Mouse (Mus musculus) G1E-ER4 (cell line): Measurements from ENCODE around the gene Vezt. TPM values are rescaled to one million over a fixed set of nuclear protein-coding genes. Genes with fewer than 3 reads are reported as not detected.
A peak's percentile ranks its signal among the peaks of the same experiment; 100 is the strongest.

Source experiments
- GATA1 ChIP-seq: IDR thresholded peaks from one replicate; pipeline ENCODE4 v1.8.0; 2012; ENCODE audit warnings: low read length, inconsistent platforms
- polyA plus RNA-seq: library from polyadenylated mRNA; stranded (reverse); fragments of >175 nt; gene quantifications from 2 replicates; pipeline ENCODE4 v1.2.3, GENCODE M21; 2012

The Vezt gene
- polyA plus RNA-seq: 3.4 and 3.6 TPM in 2 replicates

DNA sequence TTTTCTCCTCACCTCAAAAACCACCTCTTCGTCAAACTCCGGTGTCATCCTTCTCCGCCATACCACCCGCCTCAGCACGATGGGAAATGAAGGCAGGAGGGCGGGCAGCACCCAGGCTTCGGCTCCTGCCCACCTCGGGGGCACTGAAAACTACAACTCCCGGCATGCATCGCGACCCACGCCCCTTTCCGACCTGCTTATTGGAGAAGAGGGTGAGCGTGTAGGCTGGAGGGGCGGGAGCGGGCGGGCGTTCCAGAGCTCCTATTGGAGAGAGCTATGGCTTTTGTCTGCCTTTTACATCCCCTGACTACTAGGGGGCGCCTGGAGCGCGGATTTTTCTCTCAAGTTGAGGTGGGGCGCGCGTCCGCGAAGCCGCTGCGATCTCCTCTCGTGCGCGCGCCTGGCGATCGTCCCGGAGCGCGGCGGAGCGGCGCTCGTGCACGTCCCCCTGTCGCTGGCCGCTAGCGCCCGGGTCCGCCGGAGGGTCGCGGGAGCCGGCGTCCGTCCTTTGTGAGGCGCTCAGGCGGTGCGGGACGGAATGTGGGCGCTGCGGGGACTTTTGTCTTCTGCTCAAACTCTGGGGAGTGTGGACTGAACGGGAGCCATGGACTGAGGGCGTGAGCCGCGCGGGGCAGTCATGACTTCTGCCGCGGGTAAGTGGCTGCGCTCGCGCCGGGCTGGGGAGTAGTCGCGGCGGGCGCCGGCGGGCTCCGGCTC lies at the start of gene Vezt, which contains the start of gene Fgd6:
TSS of gene Vezt (minus strand) at position 160 of the 717 bp plus-strand sequence.
TSS of gene Fgd6 (plus strand) at position 344 of the 717 bp plus-strand sequence.
- no peak for TF ChIP-seq GATA1

DNA sequence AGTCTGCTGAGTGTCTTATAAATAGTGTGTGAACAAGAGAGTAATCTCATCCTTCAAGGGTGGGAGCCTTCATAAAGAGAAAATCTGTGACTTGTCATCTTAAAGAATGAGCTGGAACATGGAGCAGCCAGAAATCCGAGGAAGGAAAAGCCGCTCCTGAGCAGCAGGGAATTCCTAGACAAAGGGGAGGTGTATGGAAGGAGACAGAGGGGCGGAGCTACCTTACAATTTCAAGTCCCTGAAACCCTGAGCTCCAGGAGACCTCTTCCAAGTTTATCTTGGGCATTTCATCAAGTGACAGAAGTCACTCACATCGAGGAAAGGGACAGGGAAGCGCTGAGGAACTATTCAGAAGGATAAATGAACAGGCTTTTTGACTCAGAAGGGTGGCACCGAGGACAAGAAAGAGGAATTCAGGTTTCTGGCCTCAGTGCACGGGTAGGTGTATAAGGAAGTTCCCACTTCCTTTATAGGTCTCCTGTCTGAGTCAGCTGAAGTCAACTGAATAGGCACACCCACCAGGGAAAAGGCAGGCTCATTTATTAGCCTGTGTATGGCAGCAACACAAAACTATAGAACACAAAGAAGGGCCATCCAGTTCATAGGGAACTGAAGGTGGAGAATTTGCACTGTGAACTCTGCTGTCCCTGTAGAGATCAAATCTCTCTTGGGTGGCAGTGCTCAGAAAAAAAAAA lies 46.6 kb upstream of the Vezt start:
- TF ChIP-seq GATA1: no peak

DNA sequence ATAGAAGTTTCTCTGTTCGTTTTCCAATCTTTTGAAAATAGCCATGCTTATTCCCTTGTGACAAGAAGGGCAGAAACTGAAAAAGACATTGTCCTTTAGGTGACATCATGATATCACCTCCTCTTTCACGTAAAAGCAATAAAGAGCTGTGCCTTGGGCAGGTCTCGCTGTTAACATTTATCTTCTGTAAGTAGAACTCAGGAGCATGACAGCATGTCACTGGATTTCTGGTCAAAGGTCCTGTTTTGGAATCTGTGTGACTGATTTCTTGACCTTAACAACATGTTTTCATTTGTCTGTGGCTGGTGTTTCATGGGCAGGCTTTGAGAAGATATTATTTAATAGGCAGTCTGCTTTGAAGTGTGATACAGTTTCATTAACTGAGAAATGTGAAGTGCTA lies 45.1 kb upstream of the Vezt start:
- no peak for TF ChIP-seq GATA1

DNA sequence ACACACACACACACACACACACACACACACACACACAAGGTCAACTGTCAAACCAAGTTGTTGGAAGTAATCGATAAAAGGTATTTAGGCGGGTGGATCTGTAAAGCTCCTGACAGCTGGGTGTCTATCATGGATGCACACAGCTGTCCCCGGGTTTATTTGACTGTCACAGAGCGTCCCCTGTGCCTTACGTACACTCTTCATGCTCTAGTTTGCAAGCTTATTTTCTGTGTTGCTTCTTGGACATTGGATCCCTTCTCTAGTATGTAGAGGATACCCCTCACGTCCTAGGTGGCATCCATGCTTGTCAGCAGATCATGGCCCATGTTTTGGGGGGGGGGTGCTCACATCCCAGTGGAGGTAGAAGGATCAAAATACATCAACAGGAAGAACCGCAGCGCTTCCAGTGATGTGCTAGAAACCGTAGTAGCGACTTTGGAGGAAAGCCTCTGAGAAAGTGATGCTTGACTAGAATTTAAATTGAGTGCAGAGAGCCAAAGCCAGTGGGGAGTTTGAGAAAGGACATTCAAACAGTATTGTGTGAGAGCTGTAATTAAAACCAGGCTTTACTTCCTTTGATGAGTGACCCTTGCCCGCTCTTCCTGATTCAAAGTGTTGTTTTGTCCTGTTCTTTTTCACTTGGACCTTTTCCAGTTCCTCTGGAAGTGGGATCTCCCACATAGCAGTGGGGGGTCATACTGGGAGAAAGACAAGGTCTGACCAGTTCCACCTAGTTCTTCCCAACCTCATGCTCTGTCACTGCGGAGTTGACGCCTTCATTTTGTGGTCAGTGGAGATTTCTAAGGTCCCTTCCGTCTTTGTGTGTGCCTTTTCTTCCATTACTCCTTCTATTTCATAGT lies 41.6 kb upstream of the Vezt start:
- TF ChIP-seq GATA1: no peak

DNA sequence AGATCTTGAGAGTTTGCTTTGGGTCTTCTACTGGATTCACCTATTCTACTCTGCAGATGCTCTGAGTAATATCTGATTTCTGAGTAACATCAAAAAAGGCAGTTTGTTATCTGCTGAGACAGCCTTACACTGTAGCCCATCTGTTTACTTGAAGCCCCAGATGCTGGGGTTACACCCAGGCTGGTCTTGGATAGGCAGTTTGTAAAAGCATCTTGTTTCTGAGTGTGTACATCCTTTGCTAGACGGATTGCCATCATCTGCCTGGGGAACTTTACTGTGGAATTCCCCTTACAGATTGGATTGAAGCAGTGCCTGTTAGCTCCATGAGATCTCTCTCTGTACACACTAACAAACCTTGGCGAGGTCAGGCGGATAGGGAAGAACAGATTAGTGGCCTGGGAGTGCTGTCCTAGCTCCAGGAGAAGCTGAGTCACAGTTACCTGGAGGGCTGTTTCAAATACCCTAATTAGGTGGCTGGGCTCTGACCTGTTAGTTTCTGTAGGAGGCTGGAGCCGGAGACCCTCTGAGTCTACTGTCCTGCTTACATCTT lies 37.4 kb upstream of the Vezt start:
- TF ChIP-seq GATA1: peak; percentile 19

DNA sequence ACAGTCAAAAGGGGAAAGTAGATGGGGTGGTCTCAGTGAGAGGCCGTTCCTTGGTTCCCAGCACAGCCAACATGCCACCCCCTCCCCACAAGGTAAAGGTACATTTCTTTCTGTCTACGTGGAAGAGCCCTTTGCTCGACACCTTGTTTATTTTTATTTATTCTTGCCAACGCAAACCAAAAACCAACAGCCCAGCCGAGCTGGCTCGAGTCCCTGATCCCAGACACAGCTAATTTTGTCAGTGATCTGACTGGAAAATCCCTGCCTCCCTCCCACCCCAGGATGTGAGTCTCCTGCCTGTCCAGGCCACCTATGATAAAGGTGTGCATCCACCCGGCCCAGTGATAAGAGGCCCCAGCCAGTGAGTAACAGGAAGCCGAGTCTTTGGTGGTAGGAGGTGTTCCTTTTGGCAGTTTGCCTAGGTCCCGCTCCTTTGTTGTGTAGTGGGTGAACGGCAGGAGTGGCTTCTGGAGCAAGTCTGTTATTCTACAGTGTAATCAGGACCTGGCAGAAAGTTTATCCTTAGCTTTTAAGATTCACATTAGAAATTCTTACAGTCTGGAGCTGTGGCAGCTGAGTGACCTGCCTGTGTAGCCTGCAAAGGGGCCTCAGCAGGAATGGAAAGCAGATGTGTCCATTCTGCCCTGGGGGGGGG lies 36.8 kb upstream of the Vezt start:
- TF ChIP-seq GATA1: no peak

DNA sequence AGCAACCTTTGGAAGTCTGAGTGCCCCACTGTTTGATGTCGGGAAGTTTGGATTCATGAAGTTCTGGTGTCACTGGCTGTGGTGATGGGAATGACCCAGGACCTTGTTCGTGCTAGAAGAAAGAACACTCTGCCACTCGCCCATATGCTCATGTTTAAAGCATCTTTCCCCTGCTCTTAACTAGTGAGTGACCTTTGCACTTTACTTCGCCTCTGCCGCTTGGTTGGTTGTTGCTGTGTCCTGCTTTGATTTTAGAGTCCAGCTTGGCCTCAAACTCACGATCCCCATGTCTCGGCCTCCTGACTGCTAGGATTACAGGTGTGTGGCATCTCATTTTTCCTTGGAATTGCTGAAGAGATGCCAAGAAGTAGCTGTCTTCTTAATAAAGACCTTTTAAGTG lies 36.0 kb upstream of the Vezt start:
- no peak for TF ChIP-seq GATA1

DNA sequence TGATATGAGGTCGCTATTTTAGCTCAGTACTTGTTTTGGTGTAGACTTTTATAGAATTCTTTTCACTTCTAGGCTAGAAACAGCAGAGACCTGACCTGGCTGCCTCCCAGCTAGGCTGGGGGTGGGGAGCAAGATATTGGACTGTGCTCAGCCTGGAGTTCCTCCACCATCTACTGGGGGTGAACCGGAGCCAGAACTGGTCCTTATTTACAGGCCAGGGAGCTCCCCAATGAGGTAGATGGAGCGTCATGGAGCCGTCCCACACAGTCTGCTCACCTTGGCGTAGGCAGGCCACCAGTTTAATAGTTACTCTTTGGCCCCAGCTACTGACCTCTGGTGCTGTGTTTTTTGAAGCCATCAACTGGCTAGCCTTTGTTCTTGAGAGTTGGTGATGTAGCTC lies 33.1 kb upstream of the Vezt start:
- no peak for TF ChIP-seq GATA1

DNA sequence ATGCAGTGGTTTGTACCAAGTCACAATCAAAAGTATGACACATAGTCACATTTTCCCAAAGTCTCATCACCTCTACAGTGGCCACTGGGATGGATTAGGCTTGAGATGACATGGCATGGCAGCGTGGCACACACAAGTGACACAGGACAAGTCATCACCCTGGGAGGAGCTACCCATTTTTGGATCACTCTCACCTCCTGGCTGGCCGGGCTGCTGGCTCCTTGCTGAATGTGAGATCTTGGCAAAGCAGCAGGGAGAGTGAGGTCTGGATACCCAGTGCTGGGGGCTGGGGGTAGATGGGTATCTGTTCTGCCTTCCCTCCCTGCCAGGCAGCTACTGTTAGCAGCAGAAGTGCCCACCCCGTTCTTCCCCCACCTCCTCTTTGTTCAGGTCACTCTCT lies 31.3 kb upstream of the Vezt start:
- TF ChIP-seq GATA1: no peak

DNA sequence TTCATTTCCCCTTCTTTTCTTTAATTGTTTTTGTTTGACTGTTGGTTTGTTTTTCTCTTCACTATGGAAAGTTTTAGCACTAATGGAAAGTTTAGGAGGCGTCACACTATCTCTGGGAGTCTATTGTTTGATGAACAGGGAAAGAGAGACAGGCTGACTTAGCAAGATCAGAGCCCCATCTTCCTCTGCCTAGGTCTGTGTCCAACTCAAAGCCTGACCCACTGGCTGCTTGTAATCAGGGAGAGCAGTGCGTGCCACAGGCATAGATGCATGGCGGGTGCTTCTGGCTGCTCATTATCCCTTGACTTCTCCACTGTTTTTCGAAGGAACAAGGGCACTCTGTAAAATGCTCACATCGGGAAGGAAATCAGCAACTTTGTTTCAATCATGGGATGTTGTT lies 26.7 kb upstream of the Vezt start:
- TF ChIP-seq GATA1: no peak

DNA sequence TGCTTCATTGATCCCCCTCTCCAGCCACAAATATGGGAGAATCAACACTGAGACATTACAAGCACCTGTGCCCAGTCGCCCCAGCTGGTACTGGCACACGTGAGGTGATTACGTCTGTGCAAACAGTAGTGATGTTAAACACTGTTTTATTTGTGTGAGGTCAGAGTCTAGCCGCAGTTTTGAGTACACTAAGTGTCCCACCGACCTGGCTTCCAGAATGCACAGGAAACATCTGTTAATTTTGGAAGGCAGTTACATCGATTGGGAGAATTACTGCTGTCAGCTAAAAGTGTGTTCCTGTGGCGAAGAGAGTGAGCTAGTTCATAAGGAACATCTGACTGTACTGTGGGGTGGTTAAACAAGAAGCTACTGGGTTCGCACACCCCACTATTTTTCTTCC lies 24.6 kb upstream of the Vezt start:
- no peak for TF ChIP-seq GATA1

DNA sequence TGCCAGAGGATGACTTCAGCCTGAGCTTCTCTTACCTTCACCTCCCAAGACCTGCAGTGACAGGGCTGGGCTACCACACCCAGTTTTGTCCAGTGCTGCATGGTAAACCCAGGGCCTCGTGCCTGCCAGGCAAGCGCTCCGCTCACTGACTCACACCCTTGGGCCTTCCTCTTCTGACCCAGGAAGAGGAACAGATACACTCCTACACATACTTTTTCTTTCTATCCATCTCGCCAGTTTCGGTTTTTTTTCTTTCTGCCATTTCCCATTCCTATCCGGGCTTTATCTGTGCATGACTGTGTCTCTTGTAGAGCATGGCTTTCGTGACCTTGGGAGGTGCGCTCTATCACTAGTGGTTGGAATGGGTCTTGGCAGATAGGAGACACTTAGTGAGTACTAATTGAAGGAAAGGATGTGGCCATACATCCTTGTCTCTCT lies 24.0 kb upstream of the Vezt start:
- TF ChIP-seq GATA1: no peak

DNA sequence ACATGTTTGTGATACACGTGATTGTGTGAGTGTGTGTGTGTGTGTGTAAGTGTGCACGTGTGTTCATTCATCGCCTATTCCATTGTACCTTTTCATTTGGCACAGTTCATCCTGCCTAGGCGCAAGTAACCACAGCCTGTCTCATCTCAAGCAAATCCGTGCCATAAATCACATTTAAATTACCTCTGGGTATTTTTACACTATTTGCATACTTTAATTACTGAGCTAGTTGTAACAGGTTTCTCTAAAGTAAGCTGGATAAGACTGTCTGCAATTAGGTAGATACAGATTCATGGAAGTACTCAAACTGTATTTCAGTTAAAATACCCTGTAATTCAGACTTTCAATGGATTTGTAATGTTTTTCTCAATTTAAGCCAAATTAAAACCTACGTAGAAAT lies 20.9 kb upstream of the Vezt start:
- TF ChIP-seq GATA1: no peak

DNA sequence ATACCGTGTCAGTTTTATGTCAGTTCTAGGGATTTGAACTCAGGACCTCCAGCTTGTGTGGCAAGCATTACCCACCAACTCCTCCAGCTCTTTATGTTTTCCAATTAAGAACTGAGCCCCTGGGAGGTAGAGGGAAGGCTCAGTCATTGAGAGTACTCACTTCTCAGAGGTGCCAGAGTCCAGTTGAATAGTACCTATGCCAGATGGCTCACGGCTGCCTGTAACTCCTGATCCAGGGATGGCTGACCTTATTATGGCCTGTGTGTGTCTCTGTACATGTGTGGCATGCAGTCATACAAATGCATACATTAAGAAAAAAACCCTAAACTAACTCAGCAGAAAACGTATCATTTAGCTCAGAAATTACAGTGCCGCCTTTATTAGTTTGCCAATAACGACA lies 15.1 kb upstream of the Vezt start:
- TF ChIP-seq GATA1: no peak

DNA sequence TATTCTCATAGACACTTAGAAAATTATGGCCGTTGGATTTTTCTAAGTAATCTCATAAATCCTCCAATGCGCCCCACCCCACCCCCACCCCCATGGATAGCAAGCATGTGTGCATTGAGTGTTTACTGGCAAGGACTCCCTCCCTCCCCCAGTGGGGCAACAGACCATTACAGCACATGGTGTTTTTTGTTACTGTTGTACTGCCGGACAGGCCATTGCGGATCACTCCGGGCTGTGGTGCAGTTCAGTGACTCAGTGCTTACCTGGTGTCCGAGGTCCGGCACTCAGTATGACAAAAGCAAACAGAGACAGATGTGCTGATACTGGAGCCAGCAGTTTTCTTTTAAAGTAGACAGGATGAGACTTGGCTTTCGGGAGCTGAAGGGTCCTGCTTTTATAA lies 13.5 kb upstream of the Vezt start:
- TF ChIP-seq GATA1: no peak
